Mouse (Mus musculus) intestine, postnatal 0 days (tissue): ENCODE results near the gene Pls1. TPM values are rescaled to one million over a fixed set of nuclear protein-coding genes. Genes with fewer than 3 reads are reported as not detected.

ENCODE experiments used
- ATAC-seq: fragments of 200-750 bp; cut with Nextera tagmentation; 2 replicates; pipeline ENCODE4 v1.8.0; 2017; ENCODE audit warnings: mild to moderate bottlenecking, moderate TSS enrichment, moderate library complexity
- H3K27ac ChIP-seq: fragments of 300-500 bp; sonication (generic); 2 replicates; pipeline ENCODE4 v1.5.1; 2014; ENCODE audit warnings: mild to moderate bottlenecking, low read depth, low read length, moderate library complexity
- H3K27me3 ChIP-seq: fragments of 300-500 bp; sonication (generic); replicated peaks from 2 replicates; pipeline ENCODE4 v1.6.1; 2014; ENCODE audit warnings: low read length, mixed read lengths; ENCODE audit not compliant: control insufficient read depth, insufficient read depth
- H3K36me3 ChIP-seq: fragments of 300-500 bp; sonication (generic); 2 replicates; pipeline ENCODE4 v1.6.1; 2014; ENCODE audit warnings: mild to moderate bottlenecking, moderate library complexity; ENCODE audit not compliant: control insufficient read depth, insufficient read depth
- H3K4me1 ChIP-seq: fragments of 300-500 bp; sonication (generic); replicated peaks from 2 replicates; pipeline ENCODE4 v1.6.1; 2014; ENCODE audit warnings: antibody characterized with exemption, low read length, mixed read lengths; ENCODE audit not compliant: control insufficient read depth, insufficient read depth
- H3K4me2 ChIP-seq: fragments of 300-500 bp; sonication (generic); replicated peaks from 2 replicates; pipeline ENCODE4 v1.6.1; 2014; ENCODE audit warnings: low read depth, mild to moderate bottlenecking, moderate library complexity
- H3K4me3 ChIP-seq: fragments of 300-500 bp; sonication (generic); 2 replicates; pipeline ENCODE4 v1.5.1; 2014; ENCODE audit warnings: low read depth, low read length
- H3K9ac ChIP-seq: fragments of 300-500 bp; sonication (generic); 2 replicates; pipeline ENCODE4 v1.6.1; 2014; ENCODE audit warnings: mild to moderate bottlenecking, low read depth, low read length
- H3K9me3 ChIP-seq: fragments of 300-500 bp; sonication (generic); 2 replicates; pipeline ENCODE4 v1.6.1; 2016; ENCODE audit warnings: mixed run types; ENCODE audit not compliant: control insufficient read depth
- CTCF ChIP-seq: sonication (generic); IDR thresholded peaks from 2 replicates; pipeline ENCODE4 v1.5.1; 2016; ENCODE audit warnings: low read depth, mild to moderate bottlenecking, control low read depth, antibody characterized with exemption, moderate library complexity
- WGBS: fragments of 180-500 bp; shearing (Covaris S2); extraction: QIAGEN DNeasy Blood & Tissue Kit; methylation state at CpG from one replicate; pipeline ENCODE4 v1.1.7; 2014; 5-methylcytosine and 5-hydroxymethylcytosine counted together
- polyA plus RNA-seq: library from polyadenylated mRNA; unstranded; fragments of >200 nt; fragmentation: Nextera tagmentation; extraction: Ambion mirVana; gene quantifications from 2 replicates; pipeline ENCODE4 v1.2.1, GENCODE M21; 2015

Pls1 gene
- polyA plus RNA-seq = 512 and 547 TPM in 2 replicates

GRCm38 (mm10) chr9:95844825-95845460 is at the start of gene Pls1:
Gene Pls1 (minus strand): TSS chr9:95845311.
- no peaks in the 10 kb centered on the region for H3K9me3 ChIP-seq
- no peaks in the 10 kb centered on the region for H3K36me3 ChIP-seq
- TF ChIP-seq CTCF = no peak
- 1% methylated on average over 46 of the region's 46 CpGs for WGBS
- H3K4me2 ChIP-seq = peak within 1 kb of the TSS; percentile 81
- no peaks in the 10 kb centered on the region for H3K27me3 ChIP-seq
- peak; percentile 83 for ATAC-seq
- H3K9ac ChIP-seq = peak within 1 kb of the TSS; percentile 69
- H3K4me1 ChIP-seq = peaks cover 7% of the 10 kb centered on the region; the same call in 1 of the 2 replicates
- peak within 1 kb of the TSS; percentile 64 for H3K4me3 ChIP-seq
- H3K27ac ChIP-seq = peak within 1 kb of the TSS; percentile 95

GRCm38 (mm10) chr9:95882751-95883150 is 37.6 kb upstream of the Pls1 start:
- Histone ChIP-seq H3K4me3 (no peak overlapping the region), H3K9me3 (no peaks in the 10 kb centered on the region), H3K9ac (no peak overlapping the region), H3K4me2 (no peak overlapping the region), H3K27ac (no peak overlapping the region), H3K36me3 (peaks cover 11% of the 10 kb centered on the region), H3K4me1 (no peaks in the 10 kb centered on the region), H3K27me3 (no peaks in the 10 kb centered on the region)
- ATAC-seq = no peak
- TF ChIP-seq CTCF = no peak
- 76% methylated on average over 2 of the region's 2 CpGs for WGBS

GRCm38 (mm10) chr9:95878246-95878645 is 33.1 kb upstream of the Pls1 start:
- Histone ChIP-seq H3K9ac (no peak overlapping the region), H3K4me2 (no peak overlapping the region), H3K27ac (no peak overlapping the region), H3K4me3 (no peak overlapping the region), H3K36me3 (peaks cover 11% of the 10 kb centered on the region; the same call in 1 of the 2 replicates), H3K4me1 (no peaks in the 10 kb centered on the region), H3K9me3 (no peaks in the 10 kb centered on the region), H3K27me3 (no peaks in the 10 kb centered on the region)
- no peak for TF ChIP-seq CTCF
- ATAC-seq = no peak
- WGBS = 78% methylated on average over 5 of the region's 5 CpGs

GRCm38 (mm10) chr9:95858027-95858570 is 13.0 kb upstream of the Pls1 start:
- peak; percentile 19 for ATAC-seq
- Histone ChIP-seq H3K27ac (peak overlapping the region; percentile 65), H3K9me3 (no peaks in the 10 kb centered on the region), H3K9ac (peak overlapping the region; percentile 77), H3K27me3 (no peaks in the 10 kb centered on the region), H3K4me1 (no peaks in the 10 kb centered on the region), H3K4me2 (peak overlapping the region; percentile 85), H3K4me3 (peak overlapping the region; percentile 93), H3K36me3 (no peaks in the 10 kb centered on the region; the same call in 1 of the 2 replicates)
- TF ChIP-seq CTCF = no peak
- under 1% methylated on average over 31 of the region's 31 CpGs for WGBS

DNA sequence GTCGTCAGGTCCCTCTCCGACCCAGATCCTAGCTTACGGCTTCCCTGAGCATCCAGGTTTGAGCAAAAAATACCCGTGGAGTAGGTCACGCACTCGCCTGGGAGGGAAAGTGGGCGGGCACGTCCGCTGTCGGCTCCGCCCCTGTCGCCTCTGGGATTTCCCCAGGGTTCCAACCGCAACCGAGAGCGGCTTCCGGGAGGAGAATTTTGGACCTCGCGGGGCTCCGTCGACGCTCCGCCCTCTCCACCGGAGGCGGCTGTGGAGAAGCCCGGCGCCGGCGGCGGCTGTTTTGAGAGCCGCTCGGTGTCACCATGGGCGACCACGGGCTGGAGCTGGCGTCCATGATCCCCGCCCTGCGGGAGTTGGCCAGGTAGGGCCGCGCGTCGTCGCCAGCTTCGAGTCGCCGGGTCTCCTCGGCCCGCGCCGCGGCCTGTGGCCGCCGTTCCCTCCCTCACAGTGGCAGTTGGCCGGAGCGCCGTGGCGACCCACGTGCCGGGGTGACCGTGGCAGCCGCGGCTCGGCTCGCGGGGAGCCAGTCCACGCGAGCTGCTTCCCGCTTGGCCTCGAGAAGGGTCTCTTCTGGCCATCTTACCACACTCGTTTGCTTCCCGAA is 12.4 kb upstream of the Pls1 start, which contains the start of gene Atr:
Gene Atr, plus strand, starts transcription at position 184 of the 613 bp plus-strand sequence.
- peak within 1 kb of the TSS; percentile 65 for H3K27ac ChIP-seq
- no peaks in the 10 kb centered on the region for H3K27me3 ChIP-seq
- H3K4me3 ChIP-seq = peak within 1 kb of the TSS; percentile 93
- peak within 1 kb of the TSS; percentile 77 for H3K9ac ChIP-seq
- no peak for TF ChIP-seq CTCF
- H3K4me1 ChIP-seq = no peaks in the 10 kb centered on the region
- peak within 1 kb of the TSS; percentile 85 for H3K4me2 ChIP-seq
- no peaks in the 10 kb centered on the region for H3K9me3 ChIP-seq
- H3K36me3 ChIP-seq = no peaks in the 10 kb centered on the region; the same call in 1 of the 2 replicates
- peak; percentile 87 for ATAC-seq
- under 1% methylated on average over 66 of the region's 69 CpGs for WGBS

DNA sequence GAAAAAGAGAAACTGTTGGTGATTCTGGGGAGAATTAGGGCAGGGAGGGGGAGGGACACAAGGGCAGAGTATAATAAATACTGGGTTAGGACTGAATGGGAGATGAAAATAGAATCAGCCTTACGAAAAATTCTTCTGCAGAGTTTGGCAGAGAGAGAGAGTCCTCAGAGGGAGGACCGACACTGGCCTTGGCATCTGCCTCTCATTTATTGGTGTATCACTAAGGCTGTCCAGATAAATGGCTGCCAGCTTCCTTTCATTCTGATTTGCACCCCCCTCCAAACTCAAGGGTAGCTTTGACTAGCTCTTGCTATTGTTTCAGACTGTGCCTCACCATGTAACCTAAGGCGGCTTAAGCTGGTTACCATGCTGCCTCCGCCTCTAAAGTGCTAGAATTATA is 10.9 kb upstream of the Pls1 start:
- no peak for TF ChIP-seq CTCF
- H3K4me1 ChIP-seq = no peaks in the 10 kb centered on the region
- no peak overlapping the region for H3K27ac ChIP-seq
- ATAC-seq = no peak
- H3K27me3 ChIP-seq = no peaks in the 10 kb centered on the region
- H3K9ac ChIP-seq = no peak overlapping the region
- no peak overlapping the region for H3K4me3 ChIP-seq
- no peak overlapping the region for H3K4me2 ChIP-seq
- H3K36me3 ChIP-seq = no peaks in the 10 kb centered on the region
- WGBS = 89% methylated on average over 4 of the region's 4 CpGs
- no peaks in the 10 kb centered on the region for H3K9me3 ChIP-seq
